Mouse (Mus musculus) kidney, adult 2 months (tissue): Measurements from ENCODE around the gene Ccl27b. TPM values are rescaled to one million over a fixed set of nuclear protein-coding genes. Genes with fewer than 3 reads are reported as not detected.

Experiments
- polyA plus RNA-seq: library from polyadenylated mRNA; depleted of rRNA; stranded (reverse); fragments of >200 nt; gene quantifications from 2 replicates; pipeline ENCODE4 v1.2.3, GENCODE M21; 2012; rRNA removed

Gene Ccl27b
- polyA plus RNA-seq, 1 experiment = not detected

Other genes starting within 250 kb of the Ccl27b start
- gene Gm21586, start 215.9 kb upstream of the Ccl27b start, polyA plus RNA-seq = not detected in 2 replicates
- gene Gm2163, start 188.5 kb upstream of the Ccl27b start, polyA plus RNA-seq = 0.08 and 0.10 TPM in 2 replicates
- 0.03 TPM in 1 of 2 replicates, not detected in the other for gene Fam205a2, start 127.1 kb upstream of the Ccl27b start, polyA plus RNA-seq
- gene Gm10591, start 43.1 kb upstream of the Ccl27b start, polyA plus RNA-seq = 2.0 TPM in 1 of 2 replicates, not detected in the other
- 6.3 and 10.6 TPM in 2 replicates for gene Gm2564, start 25.5 kb upstream of the Ccl27b start, polyA plus RNA-seq
- gene Il11ra2, start 6.6 kb downstream of the Ccl27b start, polyA plus RNA-seq = 0.19 TPM in 1 of 2 replicates, not detected in the other
- gene 4930578G10Rik, start 80.3 kb downstream of the Ccl27b start, polyA plus RNA-seq = 0.14 and 0.35 TPM in 2 replicates
- gene Ccl19, start 101.3 kb downstream of the Ccl27b start, polyA plus RNA-seq = 20.4 and 41.3 TPM in 2 replicates
- gene Ccl21a, start 118.7 kb downstream of the Ccl27b start, polyA plus RNA-seq = 19.8 and 66.9 TPM in 2 replicates
- gene Fam205a1, start 198.6 kb downstream of the Ccl27b start, polyA plus RNA-seq = 0.05 TPM in 1 of 2 replicates, not detected in the other
- gene Gm12394, start 201.5 kb downstream of the Ccl27b start, polyA plus RNA-seq = not detected in 2 replicates
- not detected in 2 replicates for gene Fam205c, start 219.0 kb downstream of the Ccl27b start, polyA plus RNA-seq